Mouse (Mus musculus): ENCODE measurements around the gene Cmss1. TPM values are rescaled to one million over a fixed set of nuclear protein-coding genes. Genes with fewer than 3 reads are reported as not detected.

The Cmss1 gene
- polyA plus RNA-seq, 1 experiment = not detected

GRCm38 (mm10) chr16:57336770-57337423, 269.8 kb downstream of the Cmss1 start:
- 80% methylated on average over 11 of the region's 11 CpGs for WGBS
- H3K4me1 ChIP-seq (ENCODE audit: control insufficient read depth, insufficient read depth, low read length) = no peaks in the 10 kb centered on the region
- H3K27ac ChIP-seq (ENCODE audit: insufficient read depth, low read depth, low read length) = no peak overlapping the region
- no peak for TF ChIP-seq POLR2A (IDR thresholded peaks at IDR 0.05; ENCODE audit: insufficient read depth, low read depth, low read length)
- no peak for TF ChIP-seq CTCF (IDR thresholded peaks at IDR 0.05; ENCODE audit: insufficient read depth, low read depth, low read length)
- no peak overlapping the region for H3K4me3 ChIP-seq (ENCODE audit: insufficient read depth, low read depth, low read length)

- TF ChIP-seq POLR2A (IDR thresholded peaks at IDR 0.05; ENCODE audit: insufficient read depth, low read depth, low read length) (no peak), CTCF (IDR thresholded peaks at IDR 0.05; ENCODE audit: insufficient read depth, low read depth, low read length) (no peak)
- Histone ChIP-seq H3K4me1 (ENCODE audit: control insufficient read depth, insufficient read depth, low read length) (no peaks in the 10 kb centered on the region), H3K27ac (ENCODE audit: insufficient read depth, low read depth, low read length) (no peak overlapping the region), H3K4me3 (ENCODE audit: insufficient read depth, low read depth, low read length) (no peak overlapping the region)
- 88% methylated on average over 7 of the region's 7 CpGs for WGBS
These were observed 274.4 kb downstream of the Cmss1 start for GRCm38 (mm10) chr16:57332301-57332700.

- H3K4me1 ChIP-seq (ENCODE audit: control insufficient read depth, insufficient read depth, low read length) = no peaks in the 10 kb centered on the region
- WGBS = 86% methylated on average over 2 of the region's 2 CpGs
- no peak for TF ChIP-seq CTCF (IDR thresholded peaks at IDR 0.05; ENCODE audit: insufficient read depth, low read depth, low read length)
- TF ChIP-seq POLR2A (IDR thresholded peaks at IDR 0.05; ENCODE audit: insufficient read depth, low read depth, low read length) = no peak
- H3K27ac ChIP-seq (ENCODE audit: insufficient read depth, low read depth, low read length) = no peak overlapping the region
- no peak overlapping the region for H3K4me3 ChIP-seq (ENCODE audit: insufficient read depth, low read depth, low read length)
These were observed 276.6 kb downstream of the Cmss1 start for GRCm38 (mm10) chr16:57330111-57330510.

- WGBS = 85% methylated on average over 8 of the region's 8 CpGs
- no peak overlapping the region for H3K4me3 ChIP-seq (ENCODE audit: insufficient read depth, low read depth, low read length)
- no peaks in the 10 kb centered on the region for H3K4me1 ChIP-seq (ENCODE audit: control insufficient read depth, insufficient read depth, low read length)
- no peak overlapping the region for H3K27ac ChIP-seq (ENCODE audit: insufficient read depth, low read depth, low read length)
- no peak for TF ChIP-seq POLR2A (IDR thresholded peaks at IDR 0.05; ENCODE audit: insufficient read depth, low read depth, low read length)
- no peak for TF ChIP-seq CTCF (IDR thresholded peaks at IDR 0.05; ENCODE audit: insufficient read depth, low read depth, low read length)
These were observed 277.6 kb downstream of the Cmss1 start for GRCm38 (mm10) chr16:57329028-57329427.

GRCm38 (mm10) chr16:57326996-57327395, 279.7 kb downstream of the Cmss1 start:
- TF ChIP-seq POLR2A (IDR thresholded peaks at IDR 0.05; ENCODE audit: insufficient read depth, low read depth, low read length) = no peak
- no peak for TF ChIP-seq CTCF (IDR thresholded peaks at IDR 0.05; ENCODE audit: insufficient read depth, low read depth, low read length)
- H3K4me3 ChIP-seq (ENCODE audit: insufficient read depth, low read depth, low read length) = no peak overlapping the region
- H3K27ac ChIP-seq (ENCODE audit: insufficient read depth, low read depth, low read length) = no peak overlapping the region
- H3K4me1 ChIP-seq (ENCODE audit: control insufficient read depth, insufficient read depth, low read length) = no peaks in the 10 kb centered on the region
- WGBS = 81% methylated on average over 7 of the region's 7 CpGs

- Histone ChIP-seq H3K27ac (ENCODE audit: insufficient read depth, low read depth, low read length) (no peak overlapping the region), H3K4me1 (ENCODE audit: control insufficient read depth, insufficient read depth, low read length) (no peaks in the 10 kb centered on the region), H3K4me3 (ENCODE audit: insufficient read depth, low read depth, low read length) (no peak overlapping the region)
- WGBS = 77% methylated on average over 7 of the region's 7 CpGs
- TF ChIP-seq CTCF (IDR thresholded peaks at IDR 0.05; ENCODE audit: insufficient read depth, low read depth, low read length) (no peak), POLR2A (IDR thresholded peaks at IDR 0.05; ENCODE audit: insufficient read depth, low read depth, low read length) (no peak)
These were observed 287.2 kb downstream of the Cmss1 start for GRCm38 (mm10) chr16:57319284-57320124.

GRCm38 (mm10) chr16:57318637-57319125, 288.0 kb downstream of the Cmss1 start:
- Histone ChIP-seq H3K4me1 (ENCODE audit: control insufficient read depth, insufficient read depth, low read length) (no peaks in the 10 kb centered on the region), H3K4me3 (ENCODE audit: insufficient read depth, low read depth, low read length) (no peak overlapping the region), H3K27ac (ENCODE audit: insufficient read depth, low read depth, low read length) (no peak overlapping the region)
- 83% methylated on average over 8 of the region's 8 CpGs for WGBS
- TF ChIP-seq CTCF (IDR thresholded peaks at IDR 0.05; ENCODE audit: insufficient read depth, low read depth, low read length) = no peak

GRCm38 (mm10) chr16:57317882-57318636, 288.6 kb downstream of the Cmss1 start:
- no peak overlapping the region for H3K27ac ChIP-seq (ENCODE audit: insufficient read depth, low read depth, low read length)
- TF ChIP-seq POLR2A (IDR thresholded peaks at IDR 0.05; ENCODE audit: insufficient read depth, low read depth, low read length) = no peak
- TF ChIP-seq CTCF (IDR thresholded peaks at IDR 0.05; ENCODE audit: insufficient read depth, low read depth, low read length) = no peak
- no peaks in the 10 kb centered on the region for H3K4me1 ChIP-seq (ENCODE audit: control insufficient read depth, insufficient read depth, low read length)
- no peak overlapping the region for H3K4me3 ChIP-seq (ENCODE audit: insufficient read depth, low read depth, low read length)
- WGBS = 73% methylated on average over 13 of the region's 13 CpGs

Measured in olfactory bulb, adult 2 months (tissue).